Mouse (Mus musculus): ENCODE results near the gene S1pr4.

The S1pr4 gene

GRCm38 (mm10) chr10:81466066-81466465, 33.9 kb downstream of the S1pr4 start:
- DNase-seq (ENCODE audit: low spot score in 2 of 2) = no peak

GRCm38 (mm10) chr10:81465265-81465645, 34.7 kb downstream of the S1pr4 start:
- no peak for DNase-seq (ENCODE audit: low spot score in 2 of 2)

GRCm38 (mm10) chr10:81464405-81465264, 35.3 kb downstream of the S1pr4 start:
- DNase-seq (ENCODE audit: low spot score in 2 of 2) = no peak

GRCm38 (mm10) chr10:81463531-81463930, 36.4 kb downstream of the S1pr4 start:
- DNase-seq (ENCODE audit: low spot score in 2 of 2) = peak in 1 of 2 experiments; percentile 4

- peak; percentile 5 to 6 for DNase-seq (ENCODE audit: low spot score in 2 of 2)
Measured at GRCm38 (mm10) chr10:81462917-81463316, 37.0 kb downstream of the S1pr4 start.

GRCm38 (mm10) chr10:81462415-81462804, 37.5 kb downstream of the S1pr4 start:
- DNase-seq (ENCODE audit: low spot score in 2 of 2) = peak; percentile 5 to 16

- peak; percentile 4 to 6 for DNase-seq (ENCODE audit: low spot score in 2 of 2)
Measured at GRCm38 (mm10) chr10:81461673-81462414, 38.1 kb downstream of the S1pr4 start.

GRCm38 (mm10) chr10:81460951-81461350, 39.0 kb downstream of the S1pr4 start:
- no peak for DNase-seq (ENCODE audit: low spot score in 2 of 2)

- DNase-seq (ENCODE audit: low spot score in 2 of 2) = peak; percentile 8 to 10
Measured at GRCm38 (mm10) chr10:81460471-81460870, 39.5 kb downstream of the S1pr4 start.

- no peak for DNase-seq (ENCODE audit: low spot score in 2 of 2)
Measured at GRCm38 (mm10) chr10:81459399-81459798, 40.5 kb downstream of the S1pr4 start.

- peak in 1 of 2 experiments; percentile 7 for DNase-seq (ENCODE audit: low spot score in 2 of 2)
Measured at GRCm38 (mm10) chr10:81458267-81458666, 41.7 kb downstream of the S1pr4 start.

GRCm38 (mm10) chr10:81457624-81458023, 42.3 kb downstream of the S1pr4 start:
- peak in 1 of 2 experiments; percentile 10 for DNase-seq (ENCODE audit: low spot score in 2 of 2)

- no peak for DNase-seq (ENCODE audit: low spot score in 2 of 2)
Measured at GRCm38 (mm10) chr10:81456983-81457563, 42.9 kb downstream of the S1pr4 start.

GRCm38 (mm10) chr10:81455181-81455895, 44.6 kb downstream of the S1pr4 start, which contains the start of gene Nfic:
Gene Nfic, minus strand, starts transcription at chr10:81455635.
- peak in 1 of 2 experiments; percentile 2 for DNase-seq (ENCODE audit: low spot score in 2 of 2)

GRCm38 (mm10) chr10:81454106-81454505, 45.8 kb downstream of the S1pr4 start:
- DNase-seq (ENCODE audit: low spot score in 2 of 2) = peak in 1 of 2 experiments; percentile 3

GRCm38 (mm10) chr10:81452947-81453288, 47.0 kb downstream of the S1pr4 start:
- DNase-seq (ENCODE audit: low spot score in 2 of 2) = no peak

GRCm38 (mm10) chr10:81452237-81452946, 47.5 kb downstream of the S1pr4 start:
- DNase-seq (ENCODE audit: low spot score in 2 of 2) = peak; percentile 13 to 19

- DNase-seq (ENCODE audit: low spot score in 2 of 2) = no peak
Measured at GRCm38 (mm10) chr10:81451365-81451745, 48.6 kb downstream of the S1pr4 start.

- no peak for DNase-seq (ENCODE audit: low spot score in 2 of 2)
Measured at GRCm38 (mm10) chr10:81450641-81451364, 49.1 kb downstream of the S1pr4 start.

GRCm38 (mm10) chr10:81450140-81450539, 49.8 kb downstream of the S1pr4 start:
- DNase-seq (ENCODE audit: low spot score in 2 of 2) = peak; percentile 86 to 90

All from right cerebral cortex, adult 2 months (tissue).